Comparison of ENCODE assay signal across 15 mouse cellular contexts in the genomic region with DNA sequence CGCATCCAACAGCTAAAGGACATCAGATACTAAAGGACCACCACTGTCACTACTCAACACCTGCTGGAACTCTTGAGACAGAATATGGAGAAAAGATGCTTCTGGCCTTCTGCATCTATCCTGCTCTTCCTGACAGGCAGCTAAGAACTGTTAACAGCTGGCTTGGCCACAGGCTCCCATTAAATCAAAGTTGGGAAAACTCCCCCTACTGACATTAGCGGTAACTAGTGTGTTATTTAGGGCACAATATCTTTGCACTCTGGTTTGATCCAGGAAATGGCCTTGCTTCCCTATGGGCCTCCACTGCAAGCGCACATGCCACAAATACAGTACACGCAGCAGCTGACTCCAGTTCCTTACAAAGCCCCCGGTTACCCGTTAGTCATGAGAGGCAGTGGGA.
A peak's percentile ranks its signal among the peaks of the same experiment; 100 is the strongest.
DNase-seq lines count a peak whose midpoint lies in the region; ATAC-seq lines count a peak whose summit lies in the region.
"Had no signal": no experiment of that assay in that cellular context is flagged by ENCODE, and none has a peak within 500 bp of the region (broad histone marks: within the 10 kb centered on the region; RNA-seq: fewer than 3 reads in every experiment).

No protein-coding gene starts in this region.

- no peaks in the 10 kb centered on the region for H3K36me3 ChIP-seq in forebrain, embryonic 13.5 days (ENCODE audit: poor library complexity, severe bottlenecking)
- no peaks in the 10 kb centered on the region for H3K36me3 ChIP-seq in hindbrain, embryonic 10.5 days
- H3K36me3 ChIP-seq: embryonic facial prominence, embryonic 15.5 days had no signal

- DNase-seq in embryo, embryonic 10 days (ENCODE audit: low spot score) = peak; percentile 12
- DNase-seq in embryo, embryonic 9.5 days (ENCODE audit: extremely low spot score) = no peak
- DNase-seq in kidney, postnatal 10 days = peak; percentile 23
- no peak for DNase-seq in kidney, postnatal 36 days
- DNase-seq in mesoderm, embryonic 11.5 days (ENCODE audit: low read depth, low spot score) = peak; percentile 44
- no peak for DNase-seq in cerebellum, adult 9-10 months
- no peak for DNase-seq in hindbrain, embryonic 10.5 days (ENCODE audit: low spot score)
- DNase-seq: cerebellum, adult 18-20 months; gastrocnemius, postnatal 25 days; lung, postnatal 10 days; midbrain, embryonic 14.5 days; thymus, postnatal 36 days had no signal

- no peak overlapping the region for H3K9ac ChIP-seq in forebrain, embryonic 13.5 days
- H3K9ac ChIP-seq: embryonic facial prominence, embryonic 15.5 days had no signal

- H3K4me2 ChIP-seq in forebrain, embryonic 13.5 days = no peak overlapping the region

- H3K4me1 ChIP-seq in forebrain, embryonic 13.5 days = peaks cover 32% of the 10 kb centered on the region
- peaks cover 25% of the 10 kb centered on the region for H3K4me1 ChIP-seq in hindbrain, embryonic 10.5 days (replicated peaks)

- peak; percentile 38; the same call in 1 of the 2 replicates for ATAC-seq in forebrain, embryonic 13.5 days
- ATAC-seq: Patski had no signal

- 60% methylated on average over 6 of the region's 6 CpGs for WGBS in forebrain, embryonic 13.5 days
- 76% methylated on average over 6 of the region's 6 CpGs for WGBS in hindbrain, embryonic 10.5 days

- no peak overlapping the region for H3K4me3 ChIP-seq in forebrain, embryonic 13.5 days
- no peak overlapping the region for H3K4me3 ChIP-seq in hindbrain, embryonic 10.5 days
- H3K4me3 ChIP-seq: embryonic facial prominence, embryonic 15.5 days had no signal

- H3K27ac ChIP-seq in forebrain, embryonic 13.5 days = no peak overlapping the region; the same call in 1 of the 2 replicates
- H3K27ac ChIP-seq in hindbrain, embryonic 10.5 days = no peak overlapping the region
- H3K27ac ChIP-seq: embryonic facial prominence, embryonic 15.5 days had no signal

- no peaks in the 10 kb centered on the region for H3K9me3 ChIP-seq in forebrain, embryonic 13.5 days (replicated peaks)
- H3K9me3 ChIP-seq in hindbrain, embryonic 10.5 days = no peaks in the 10 kb centered on the region
- H3K9me3 ChIP-seq: embryonic facial prominence, embryonic 15.5 days had no signal

- H3K27me3 ChIP-seq in forebrain, embryonic 13.5 days = peaks cover 8% of the 10 kb centered on the region
- no peaks in the 10 kb centered on the region for H3K27me3 ChIP-seq in hindbrain, embryonic 10.5 days (ENCODE audit: insufficient read depth, poor library complexity, severe bottlenecking)
- H3K27me3 ChIP-seq: embryonic facial prominence, embryonic 15.5 days; Patski had no signal

Comparison
In these comparisons a context has a peak if more than half of its experiments do, and no peak if none do; other contexts are left out.
1. DNase-seq: peak in embryo, embryonic 10 days (single experiment), kidney, postnatal 10 days (single experiment) and mesoderm, embryonic 11.5 days (single experiment); none in embryo, embryonic 9.5 days (single experiment), kidney, postnatal 36 days (0 of 2), cerebellum, adult 9-10 months (single experiment) and hindbrain, embryonic 10.5 days (single experiment).